Mouse (Mus musculus) limb, embryonic 13.5 days (tissue): Measurements from ENCODE around the gene Ap3b1. TPM values are rescaled to one million over a fixed set of nuclear protein-coding genes. Genes with fewer than 3 reads are reported as not detected.

Source experiments
- microRNA-seq: library from miRNA; unstranded; fragments of <30 nt; microRNA quantifications from one replicate; pipeline ENCODE4, GENCODE M21; 2016
- polyA plus RNA-seq: library from polyadenylated mRNA; unstranded; fragments of >200 nt; fragmentation: Nextera tagmentation; extraction: Ambion mirVana; gene quantifications from 2 replicates; pipeline ENCODE4 v1.2.1, GENCODE M21; 2015

The Ap3b1 gene
- polyA plus RNA-seq, 1 experiment from 2014 or later: 46.0 TPM

Small RNA genes within 50 kb of the gene (microRNA-seq; reads per million reads assigned to microRNA genes)
- gene Gm25109: not detected

Other genes starting within 250 kb of the Ap3b1 start
- gene Scamp1, start 73.1 kb upstream of the Ap3b1 start, polyA plus RNA-seq: 32.9 and 33.2 TPM in 2 replicates